Mouse (Mus musculus) hindbrain, embryonic 12.5 days (tissue): Measurements from ENCODE around the gene Fam160a1. TPM values are rescaled to one million over a fixed set of nuclear protein-coding genes. Genes with fewer than 3 reads are reported as not detected.

Experiments
- ATAC-seq: fragments of 200-750 bp; cut with Nextera tagmentation; 2 replicates; pipeline ENCODE4 v1.8.0; 2017; ENCODE audit warnings: moderate TSS enrichment; ENCODE audit not compliant: low FRiP score
- H3K27ac ChIP-seq: fragments of 300-500 bp; sonication (generic); 2 replicates; pipeline ENCODE4 v1.5.1; 2016; ENCODE audit warnings: mild to moderate bottlenecking
- H3K27me3 ChIP-seq: fragments of 300-500 bp; sonication (generic); 2 replicates; pipeline ENCODE4 v1.6.1; 2016; ENCODE audit warnings: mild to moderate bottlenecking
- H3K36me3 ChIP-seq: fragments of 300-500 bp; sonication (generic); 2 replicates; pipeline ENCODE4 v1.6.1; 2016; ENCODE audit warnings: mild to moderate bottlenecking
- H3K4me1 ChIP-seq: fragments of 300-500 bp; sonication (generic); 2 replicates; pipeline ENCODE4 v1.6.1; 2016
- H3K4me2 ChIP-seq: fragments of 300-500 bp; sonication (generic); replicated peaks from 2 replicates; pipeline ENCODE4 v1.6.1; 2016; ENCODE audit warnings: mild to moderate bottlenecking
- H3K4me3 ChIP-seq: fragments of 300-500 bp; sonication (generic); 2 replicates; pipeline ENCODE4 v1.5.1; 2016; ENCODE audit warnings: mild to moderate bottlenecking
- H3K9ac ChIP-seq: fragments of 300-500 bp; sonication (generic); 2 replicates; pipeline ENCODE4 v1.6.1; 2016; ENCODE audit warnings: mild to moderate bottlenecking, moderate library complexity
- H3K9me3 ChIP-seq: fragments of 300-500 bp; sonication (generic); replicated peaks from 2 replicates; pipeline ENCODE4 v1.6.1; 2016; ENCODE audit warnings: mild to moderate bottlenecking
- WGBS: fragments of 180-500 bp; shearing (Covaris S2); methylation state at CpG from one replicate; pipeline ENCODE4 v1.1.7; 2016; 5-methylcytosine and 5-hydroxymethylcytosine counted together
- polyA plus RNA-seq: library from polyadenylated mRNA; unstranded; fragments of >200 nt; fragmentation: Nextera tagmentation; extraction: Ambion mirVana; gene quantifications from 2 replicates; pipeline ENCODE4 v1.2.1, GENCODE M21; 2016

The Fam160a1 gene
- polyA plus RNA-seq, 1 experiment from 2014 or later, result 1.6 TPM

GRCm38 (mm10) chr3:85688341-85688740, 128.8 kb downstream of the Fam160a1 start:
- Histone ChIP-seq H3K27ac (no peak overlapping the region), H3K36me3 (no peaks in the 10 kb centered on the region), H3K9me3 (no peaks in the 10 kb centered on the region), H3K27me3 (no peaks in the 10 kb centered on the region), H3K4me3 (no peak overlapping the region), H3K4me2 (no peak overlapping the region), H3K9ac (no peak overlapping the region), H3K4me1 (no peaks in the 10 kb centered on the region)
- WGBS, result 94% methylated on average over 14 of the region's 14 CpGs
- no peak for ATAC-seq

- no peak overlapping the region for H3K4me3 ChIP-seq
- no peak overlapping the region for H3K4me2 ChIP-seq
- H3K9me3 ChIP-seq, result no peaks in the 10 kb centered on the region
- no peaks in the 10 kb centered on the region for H3K36me3 ChIP-seq
- no peaks in the 10 kb centered on the region for H3K27me3 ChIP-seq
- H3K9ac ChIP-seq, result no peak overlapping the region
- WGBS, result 91% methylated on average over 8 of the region's 8 CpGs
- no peak overlapping the region for H3K27ac ChIP-seq
- H3K4me1 ChIP-seq, result no peaks in the 10 kb centered on the region
- ATAC-seq, result no peak
Measured at GRCm38 (mm10) chr3:85685271-85685670, 131.8 kb downstream of the Fam160a1 start.

- Histone ChIP-seq H3K27ac (no peak overlapping the region), H3K4me3 (no peak overlapping the region), H3K4me2 (no peak overlapping the region), H3K4me1 (no peaks in the 10 kb centered on the region), H3K27me3 (no peaks in the 10 kb centered on the region), H3K9ac (no peak overlapping the region), H3K9me3 (no peaks in the 10 kb centered on the region), H3K36me3 (no peaks in the 10 kb centered on the region)
- WGBS, result 89% methylated on average over 5 of the region's 5 CpGs
- ATAC-seq, result no peak
Measured at GRCm38 (mm10) chr3:85683618-85684017, 133.5 kb downstream of the Fam160a1 start.

GRCm38 (mm10) chr3:85681136-85681535, 136.0 kb downstream of the Fam160a1 start:
- ATAC-seq, result no peak
- Histone ChIP-seq H3K4me2 (no peak overlapping the region), H3K4me1 (no peaks in the 10 kb centered on the region), H3K4me3 (no peak overlapping the region), H3K36me3 (no peaks in the 10 kb centered on the region), H3K9ac (no peak overlapping the region), H3K27me3 (no peaks in the 10 kb centered on the region), H3K9me3 (no peaks in the 10 kb centered on the region), H3K27ac (no peak overlapping the region)
- 85% methylated on average over 7 of the region's 7 CpGs for WGBS

- Histone ChIP-seq H3K36me3 (no peaks in the 10 kb centered on the region), H3K27ac (no peak overlapping the region), H3K27me3 (no peaks in the 10 kb centered on the region), H3K4me2 (no peak overlapping the region), H3K9me3 (no peaks in the 10 kb centered on the region), H3K9ac (no peak overlapping the region), H3K4me3 (no peak overlapping the region), H3K4me1 (no peaks in the 10 kb centered on the region)
- WGBS, result 83% methylated on average over 5 of the region's 5 CpGs
- ATAC-seq, result no peak
Measured at GRCm38 (mm10) chr3:85679960-85680359, 137.1 kb downstream of the Fam160a1 start.

- H3K4me3 ChIP-seq, result no peak overlapping the region
- no peak overlapping the region for H3K9ac ChIP-seq
- no peak overlapping the region for H3K27ac ChIP-seq
- WGBS, result 88% methylated on average over 8 of the region's 8 CpGs
- no peaks in the 10 kb centered on the region for H3K9me3 ChIP-seq
- no peaks in the 10 kb centered on the region for H3K27me3 ChIP-seq
- no peaks in the 10 kb centered on the region for H3K4me1 ChIP-seq
- ATAC-seq, result no peak
- no peak overlapping the region for H3K4me2 ChIP-seq
- H3K36me3 ChIP-seq, result no peaks in the 10 kb centered on the region
Measured at GRCm38 (mm10) chr3:85679312-85679933, 137.7 kb downstream of the Fam160a1 start.

GRCm38 (mm10) chr3:85677952-85678351, 139.1 kb downstream of the Fam160a1 start:
- H3K4me2 ChIP-seq, result no peak overlapping the region
- H3K9ac ChIP-seq, result no peak overlapping the region
- no peak overlapping the region for H3K4me3 ChIP-seq
- no peaks in the 10 kb centered on the region for H3K9me3 ChIP-seq
- H3K27me3 ChIP-seq, result no peaks in the 10 kb centered on the region
- 71% methylated on average over 3 of the region's 3 CpGs for WGBS
- no peak overlapping the region for H3K27ac ChIP-seq
- no peaks in the 10 kb centered on the region; the same call in 1 of the 2 replicates for H3K4me1 ChIP-seq
- H3K36me3 ChIP-seq, result no peaks in the 10 kb centered on the region
- ATAC-seq, result no peak

GRCm38 (mm10) chr3:85677133-85677532, 140.0 kb downstream of the Fam160a1 start:
- no peak for ATAC-seq
- H3K4me2 ChIP-seq, result no peak overlapping the region
- H3K4me3 ChIP-seq, result no peak overlapping the region
- WGBS, result 76% methylated on average over 8 of the region's 8 CpGs
- H3K9ac ChIP-seq, result no peak overlapping the region
- no peaks in the 10 kb centered on the region; the same call in 1 of the 2 replicates for H3K4me1 ChIP-seq
- no peaks in the 10 kb centered on the region for H3K36me3 ChIP-seq
- H3K9me3 ChIP-seq, result no peaks in the 10 kb centered on the region
- no peaks in the 10 kb centered on the region for H3K27me3 ChIP-seq
- no peak overlapping the region for H3K27ac ChIP-seq

GRCm38 (mm10) chr3:85669844-85670243, 147.2 kb downstream of the Fam160a1 start:
- Histone ChIP-seq H3K4me2 (no peak overlapping the region), H3K36me3 (no peaks in the 10 kb centered on the region), H3K27ac (no peak overlapping the region), H3K4me1 (no peaks in the 10 kb centered on the region; the same call in 1 of the 2 replicates), H3K4me3 (no peak overlapping the region), H3K27me3 (no peaks in the 10 kb centered on the region), H3K9ac (no peak overlapping the region), H3K9me3 (no peaks in the 10 kb centered on the region)
- WGBS, result 86% methylated on average over 6 of the region's 6 CpGs
- no peak for ATAC-seq

GRCm38 (mm10) chr3:85667683-85668082, 149.4 kb downstream of the Fam160a1 start:
- no peak overlapping the region for H3K27ac ChIP-seq
- no peak overlapping the region for H3K4me3 ChIP-seq
- no peak overlapping the region for H3K4me2 ChIP-seq
- H3K9me3 ChIP-seq, result no peaks in the 10 kb centered on the region
- no peaks in the 10 kb centered on the region for H3K27me3 ChIP-seq
- 93% methylated on average over 6 of the region's 6 CpGs for WGBS
- no peak overlapping the region for H3K9ac ChIP-seq
- H3K4me1 ChIP-seq, result no peaks in the 10 kb centered on the region
- no peak for ATAC-seq
- H3K36me3 ChIP-seq, result no peaks in the 10 kb centered on the region

- Histone ChIP-seq H3K4me3 (no peak overlapping the region), H3K36me3 (no peaks in the 10 kb centered on the region), H3K27ac (no peak overlapping the region), H3K9me3 (no peaks in the 10 kb centered on the region), H3K27me3 (no peaks in the 10 kb centered on the region), H3K4me1 (no peaks in the 10 kb centered on the region), H3K4me2 (no peak overlapping the region), H3K9ac (no peak overlapping the region)
- no peak for ATAC-seq
- WGBS, result 86% methylated on average over 12 of the region's 12 CpGs
Measured at GRCm38 (mm10) chr3:85666736-85667135, 150.4 kb downstream of the Fam160a1 start.

- Histone ChIP-seq H3K27me3 (no peaks in the 10 kb centered on the region), H3K9me3 (no peaks in the 10 kb centered on the region), H3K36me3 (no peaks in the 10 kb centered on the region), H3K4me3 (no peak overlapping the region), H3K4me1 (no peaks in the 10 kb centered on the region), H3K9ac (no peak overlapping the region), H3K4me2 (no peak overlapping the region), H3K27ac (no peak overlapping the region)
- 73% methylated on average over 3 of the region's 3 CpGs for WGBS
- ATAC-seq, result no peak
Measured at GRCm38 (mm10) chr3:85666166-85666565, 150.9 kb downstream of the Fam160a1 start.

- Histone ChIP-seq H3K36me3 (no peaks in the 10 kb centered on the region), H3K4me1 (peaks cover 3% of the 10 kb centered on the region; the same call in 1 of the 2 replicates), H3K27me3 (no peaks in the 10 kb centered on the region), H3K4me2 (no peak overlapping the region), H3K4me3 (no peak overlapping the region), H3K9me3 (no peaks in the 10 kb centered on the region), H3K27ac (no peak overlapping the region), H3K9ac (no peak overlapping the region)
- no peak for ATAC-seq
- 88% methylated on average over 10 of the region's 10 CpGs for WGBS
Measured at GRCm38 (mm10) chr3:85664591-85665171, 152.4 kb downstream of the Fam160a1 start.
